ENCODE assay signal across 10 mouse cellular contexts in the genomic region with DNA sequence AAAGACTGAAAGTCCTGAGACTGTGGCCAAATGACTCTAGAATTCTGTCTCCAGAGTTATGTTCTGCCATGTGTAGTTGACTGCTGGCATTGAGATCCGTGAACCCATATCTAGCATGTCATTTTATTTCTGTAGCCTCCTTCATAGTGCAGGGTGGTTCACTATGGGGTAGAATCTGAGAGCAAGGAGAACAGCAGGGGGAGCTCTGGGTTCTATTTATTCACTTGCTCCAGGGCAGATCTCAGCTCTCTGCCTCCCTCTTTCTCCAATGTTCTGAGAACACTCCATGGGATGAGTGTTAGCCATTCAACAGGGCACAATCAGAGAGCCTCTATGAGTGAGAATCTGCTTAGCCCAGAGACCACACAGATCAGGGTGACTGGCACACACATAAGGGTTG. TPM values are rescaled to one million over a fixed set of nuclear protein-coding genes. Genes with fewer than 3 reads are reported as not detected.
DNase-seq lines count a peak whose midpoint lies in the region; ATAC-seq lines count a peak whose summit lies in the region.
"Had no signal": no experiment of that assay in that cellular context is flagged by ENCODE, and none has a peak within 500 bp of the region (broad histone marks: within the 10 kb centered on the region; RNA-seq: fewer than 3 reads in every experiment).

No protein-coding gene starts in this region.

- H3K4me3 ChIP-seq in forebrain, embryonic 11.5 days (ENCODE audit: low read depth, low read length): no peak overlapping the region
- no peak overlapping the region for H3K4me3 ChIP-seq in forebrain, embryonic 16.5 days (replicated peaks; ENCODE audit: low read length)
- no peak overlapping the region for H3K4me3 ChIP-seq in midbrain, embryonic 12.5 days
- no peak overlapping the region for H3K4me3 ChIP-seq in midbrain, embryonic 15.5 days
- no peak overlapping the region for H3K4me3 ChIP-seq in kidney, embryonic 14.5 days (ENCODE audit: low read length)
- H3K4me3 ChIP-seq in heart, embryonic 10.5 days: no peak overlapping the region
- H3K4me3 ChIP-seq: hindbrain, embryonic 13.5 days had no signal

- ATAC-seq in forebrain, embryonic 11.5 days (replicated peaks; ENCODE audit: low FRiP score): peak; percentile 73
- ATAC-seq in forebrain, embryonic 16.5 days: no peak
- ATAC-seq in midbrain, embryonic 12.5 days (ENCODE audit: low FRiP score, low read depth): peak; percentile 56; the same call in 1 of the 2 replicates
- ATAC-seq in midbrain, embryonic 15.5 days (replicated peaks): no peak
- peak; percentile 35; the same call in 1 of the 2 replicates for ATAC-seq in kidney, embryonic 14.5 days (ENCODE audit: low FRiP score, low TSS enrichment)

- H3K4me1 ChIP-seq in forebrain, embryonic 11.5 days (replicated peaks; ENCODE audit: control insufficient read depth, insufficient read depth, low read length): no peaks in the 10 kb centered on the region
- no peaks in the 10 kb centered on the region for H3K4me1 ChIP-seq in forebrain, embryonic 16.5 days (replicated peaks; ENCODE audit: control insufficient read depth, insufficient read depth, low read length)
- no peaks in the 10 kb centered on the region for H3K4me1 ChIP-seq in midbrain, embryonic 12.5 days
- H3K4me1 ChIP-seq in midbrain, embryonic 15.5 days: no peaks in the 10 kb centered on the region
- no peaks in the 10 kb centered on the region for H3K4me1 ChIP-seq in kidney, embryonic 14.5 days (ENCODE audit: control insufficient read depth, insufficient read depth, low read length)
- H3K4me1 ChIP-seq in heart, embryonic 10.5 days: no peaks in the 10 kb centered on the region
- H3K4me1 ChIP-seq: hindbrain, embryonic 13.5 days had no signal

- no peaks in the 10 kb centered on the region for H3K9me3 ChIP-seq in forebrain, embryonic 11.5 days (ENCODE audit: control insufficient read depth, low read length)
- peaks cover under 1% of the 10 kb centered on the region; the same call in 1 of the 2 replicates for H3K9me3 ChIP-seq in forebrain, embryonic 16.5 days (ENCODE audit: control insufficient read depth, low read length)
- peaks cover 2% of the 10 kb centered on the region; the same call in 1 of the 2 replicates for H3K9me3 ChIP-seq in midbrain, embryonic 12.5 days
- H3K9me3 ChIP-seq in midbrain, embryonic 15.5 days: no peaks in the 10 kb centered on the region; the same call in 1 of the 2 replicates
- H3K9me3 ChIP-seq in kidney, embryonic 14.5 days (ENCODE audit: control insufficient read depth, low read length): peaks cover 2% of the 10 kb centered on the region; the same call in 1 of the 2 replicates
- peaks cover 4% of the 10 kb centered on the region; the same call in 1 of the 2 replicates for H3K9me3 ChIP-seq in heart, embryonic 10.5 days
- H3K9me3 ChIP-seq: hindbrain, embryonic 13.5 days had no signal

- H3K27ac ChIP-seq in forebrain, embryonic 11.5 days (ENCODE audit: low read depth, low read length): no peak overlapping the region
- H3K27ac ChIP-seq in forebrain, embryonic 16.5 days (ENCODE audit: low read length): no peak overlapping the region
- no peak overlapping the region for H3K27ac ChIP-seq in midbrain, embryonic 12.5 days (replicated peaks)
- no peak overlapping the region for H3K27ac ChIP-seq in midbrain, embryonic 15.5 days
- H3K27ac ChIP-seq in kidney, embryonic 14.5 days (ENCODE audit: low read depth, low read length): no peak overlapping the region
- no peak overlapping the region for H3K27ac ChIP-seq in heart, embryonic 10.5 days
- H3K27ac ChIP-seq: hindbrain, embryonic 13.5 days had no signal

- H3K36me3 ChIP-seq in forebrain, embryonic 11.5 days (ENCODE audit: control insufficient read depth, insufficient read depth, low read length): no peaks in the 10 kb centered on the region
- H3K36me3 ChIP-seq in forebrain, embryonic 16.5 days (ENCODE audit: control insufficient read depth, insufficient read depth): no peaks in the 10 kb centered on the region
- no peaks in the 10 kb centered on the region for H3K36me3 ChIP-seq in midbrain, embryonic 12.5 days
- no peaks in the 10 kb centered on the region for H3K36me3 ChIP-seq in midbrain, embryonic 15.5 days (replicated peaks)
- H3K36me3 ChIP-seq in kidney, embryonic 14.5 days (ENCODE audit: control insufficient read depth, insufficient read depth, low read length): no peaks in the 10 kb centered on the region
- H3K36me3 ChIP-seq in heart, embryonic 10.5 days: no peaks in the 10 kb centered on the region
- H3K36me3 ChIP-seq: hindbrain, embryonic 13.5 days had no signal

- H3K9ac ChIP-seq in forebrain, embryonic 11.5 days (ENCODE audit: low read length): no peak overlapping the region
- no peak overlapping the region for H3K9ac ChIP-seq in forebrain, embryonic 16.5 days (replicated peaks; ENCODE audit: low read depth, low read length)
- no peak overlapping the region for H3K9ac ChIP-seq in midbrain, embryonic 12.5 days (replicated peaks)
- no peak overlapping the region for H3K9ac ChIP-seq in midbrain, embryonic 15.5 days
- H3K9ac ChIP-seq in kidney, embryonic 14.5 days (ENCODE audit: low read depth, low read length): no peak overlapping the region
- H3K9ac ChIP-seq: hindbrain, embryonic 13.5 days had no signal

- no peak overlapping the region for H3K4me2 ChIP-seq in forebrain, embryonic 11.5 days (ENCODE audit: low read depth, low read length, severe bottlenecking)
- no peak overlapping the region for H3K4me2 ChIP-seq in forebrain, embryonic 16.5 days (ENCODE audit: low read length)
- H3K4me2 ChIP-seq in midbrain, embryonic 12.5 days (replicated peaks): no peak overlapping the region
- no peak overlapping the region for H3K4me2 ChIP-seq in midbrain, embryonic 15.5 days
- no peak overlapping the region for H3K4me2 ChIP-seq in kidney, embryonic 14.5 days (replicated peaks; ENCODE audit: low read depth, low read length)
- H3K4me2 ChIP-seq: hindbrain, embryonic 13.5 days had no signal

- no peaks in the 10 kb centered on the region for H3K27me3 ChIP-seq in forebrain, embryonic 11.5 days (ENCODE audit: control insufficient read depth, insufficient read depth, low read length)
- no peaks in the 10 kb centered on the region for H3K27me3 ChIP-seq in forebrain, embryonic 16.5 days (replicated peaks; ENCODE audit: control insufficient read depth, insufficient read depth, low read length)
- H3K27me3 ChIP-seq in midbrain, embryonic 12.5 days: no peaks in the 10 kb centered on the region
- no peaks in the 10 kb centered on the region for H3K27me3 ChIP-seq in midbrain, embryonic 15.5 days (replicated peaks)
- H3K27me3 ChIP-seq in kidney, embryonic 14.5 days (ENCODE audit: control insufficient read depth, insufficient read depth, low read length): no peaks in the 10 kb centered on the region
- H3K27me3 ChIP-seq in heart, embryonic 10.5 days (ENCODE audit: insufficient read depth, poor library complexity, severe bottlenecking): no peaks in the 10 kb centered on the region
- H3K27me3 ChIP-seq: hindbrain, embryonic 13.5 days had no signal

- 71% methylated on average over 1 of the region's 1 CpGs for WGBS in forebrain, embryonic 11.5 days
- 69% methylated on average over 1 of the region's 1 CpGs for WGBS in forebrain, embryonic 16.5 days
- WGBS in midbrain, embryonic 12.5 days: 46% methylated on average over 1 of the region's 1 CpGs
- WGBS in midbrain, embryonic 15.5 days: 63% methylated on average over 1 of the region's 1 CpGs
- WGBS in kidney, embryonic 14.5 days: 58% methylated on average over 1 of the region's 1 CpGs
- 46% methylated on average over 1 of the region's 1 CpGs for WGBS in heart, embryonic 10.5 days

- no peak for DNase-seq in forebrain, embryonic 11.5 days (ENCODE audit: low spot score)
- peak; percentile 4 for DNase-seq in right cerebral cortex, postnatal 25 days
- no peak for DNase-seq in heart, embryonic 10.5 days (ENCODE audit: low spot score)
- no peak for DNase-seq in urinary bladder, postnatal 4 days (ENCODE audit: low spot score in 2 of 2)

RNA-seq across cellular contexts. Expression of a gene that starts 10.4 kb away (rescaled TPM):
- polyA plus RNA-seq in forebrain, embryonic 11.5 days (2014; fragmentation: Nextera tagmentation; extraction: Ambion mirVana): not detected in 2 replicates
- not detected in 2 replicates for polyA plus RNA-seq in forebrain, embryonic 16.5 days (2015; fragmentation: Nextera tagmentation; extraction: Ambion mirVana)
- not detected in 2 replicates for polyA plus RNA-seq in midbrain, embryonic 12.5 days (2016; fragmentation: Nextera tagmentation; extraction: Ambion mirVana)
- polyA plus RNA-seq in midbrain, embryonic 15.5 days (2015; fragmentation: Nextera tagmentation; extraction: Ambion mirVana): not detected in 2 replicates
- not detected in 2 replicates for polyA plus RNA-seq in kidney, embryonic 14.5 days (2014; fragmentation: Nextera tagmentation; extraction: Ambion mirVana)
- not detected in 2 replicates for polyA plus RNA-seq in heart, embryonic 10.5 days (2016; fragmentation: Nextera tagmentation; extraction: Ambion mirVana)
- polyA plus RNA-seq: hindbrain, embryonic 13.5 days; limb, embryonic 14.5 days had no signal

RNA-seq across cellular contexts. Expression of a gene that starts 18.1 kb away (rescaled TPM):
- polyA plus RNA-seq in forebrain, embryonic 11.5 days (2014; fragmentation: Nextera tagmentation; extraction: Ambion mirVana): not detected in 2 replicates
- not detected in 2 replicates for polyA plus RNA-seq in forebrain, embryonic 16.5 days (2015; fragmentation: Nextera tagmentation; extraction: Ambion mirVana)
- polyA plus RNA-seq in midbrain, embryonic 12.5 days (2016; fragmentation: Nextera tagmentation; extraction: Ambion mirVana): not detected in 2 replicates
- not detected in 2 replicates for polyA plus RNA-seq in midbrain, embryonic 15.5 days (2015; fragmentation: Nextera tagmentation; extraction: Ambion mirVana)
- not detected in 2 replicates for polyA plus RNA-seq in kidney, embryonic 14.5 days (2014; fragmentation: Nextera tagmentation; extraction: Ambion mirVana)
- not detected in 2 replicates for polyA plus RNA-seq in heart, embryonic 10.5 days (2016; fragmentation: Nextera tagmentation; extraction: Ambion mirVana)
- polyA plus RNA-seq: hindbrain, embryonic 13.5 days; limb, embryonic 14.5 days had no signal

RNA-seq across cellular contexts. Expression of a gene that starts 27.8 kb away (rescaled TPM):
- not detected in 2 replicates for polyA plus RNA-seq in forebrain, embryonic 11.5 days (2014; fragmentation: Nextera tagmentation; extraction: Ambion mirVana)
- polyA plus RNA-seq in forebrain, embryonic 16.5 days (2015; fragmentation: Nextera tagmentation; extraction: Ambion mirVana): not detected in 2 replicates
- not detected in 2 replicates for polyA plus RNA-seq in midbrain, embryonic 12.5 days (2016; fragmentation: Nextera tagmentation; extraction: Ambion mirVana)
- polyA plus RNA-seq in midbrain, embryonic 15.5 days (2015; fragmentation: Nextera tagmentation; extraction: Ambion mirVana): not detected in 2 replicates
- not detected in 2 replicates for polyA plus RNA-seq in kidney, embryonic 14.5 days (2014; fragmentation: Nextera tagmentation; extraction: Ambion mirVana)
- polyA plus RNA-seq in heart, embryonic 10.5 days (2016; fragmentation: Nextera tagmentation; extraction: Ambion mirVana): not detected in 2 replicates
- polyA plus RNA-seq: hindbrain, embryonic 13.5 days; limb, embryonic 14.5 days had no signal

RNA-seq across cellular contexts. Expression of a gene that starts 51.1 kb away (rescaled TPM):
- polyA plus RNA-seq in forebrain, embryonic 11.5 days (2014; fragmentation: Nextera tagmentation; extraction: Ambion mirVana): not detected in 2 replicates
- not detected in 2 replicates for polyA plus RNA-seq in forebrain, embryonic 16.5 days (2015; fragmentation: Nextera tagmentation; extraction: Ambion mirVana)
- polyA plus RNA-seq in midbrain, embryonic 12.5 days (2016; fragmentation: Nextera tagmentation; extraction: Ambion mirVana): not detected in 2 replicates
- not detected in 2 replicates for polyA plus RNA-seq in midbrain, embryonic 15.5 days (2015; fragmentation: Nextera tagmentation; extraction: Ambion mirVana)
- polyA plus RNA-seq in kidney, embryonic 14.5 days (2014; fragmentation: Nextera tagmentation; extraction: Ambion mirVana): not detected in 2 replicates
- not detected in 2 replicates for polyA plus RNA-seq in heart, embryonic 10.5 days (2016; fragmentation: Nextera tagmentation; extraction: Ambion mirVana)
- polyA plus RNA-seq: hindbrain, embryonic 13.5 days; limb, embryonic 14.5 days had no signal

Comparison
In these comparisons a context has a peak if more than half of its experiments do, and no peak if none do; other contexts are left out.
1. ATAC-seq: peak in forebrain, embryonic 11.5 days (single experiment), midbrain, embryonic 12.5 days (single experiment) and kidney, embryonic 14.5 days (single experiment); none in forebrain, embryonic 16.5 days (single experiment) and midbrain, embryonic 15.5 days (single experiment).